Mouse (Mus musculus): ENCODE data around the gene Olfr70. TPM values are rescaled to one million over a fixed set of nuclear protein-coding genes. Genes with fewer than 3 reads are reported as not detected.

Olfr70 gene
- polyA plus RNA-seq, 1 experiment from 2014 or later = not detected

DNA sequence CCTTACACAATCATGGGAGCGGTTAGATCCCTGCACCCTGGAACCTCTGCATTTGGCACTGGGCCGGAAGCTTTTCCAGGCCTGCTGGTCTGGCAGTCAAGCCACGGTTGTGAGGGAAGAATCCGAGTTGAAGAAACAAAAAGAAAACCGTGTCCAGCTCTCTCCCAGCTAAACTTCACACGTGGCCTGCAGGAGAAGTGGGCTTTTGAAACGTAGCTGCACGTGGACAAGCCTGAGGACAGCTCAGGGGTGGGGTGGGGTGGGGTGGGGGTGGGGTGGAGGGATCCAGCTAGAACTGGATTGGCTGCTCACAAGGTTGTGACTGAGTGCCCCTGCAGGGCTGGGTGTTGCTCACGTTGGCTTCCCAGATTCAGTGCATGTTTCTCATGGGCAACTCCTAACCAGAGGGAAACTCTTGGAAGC is 5.3 kb downstream of the Olfr70 start:
- no peak overlapping the region for H3K9ac ChIP-seq (ENCODE audit: low read depth, low read length)
- no peaks in the 10 kb centered on the region for H3K36me3 ChIP-seq (ENCODE audit: control insufficient read depth, insufficient read depth, low read length)
- no peaks in the 10 kb centered on the region for H3K27me3 ChIP-seq (ENCODE audit: control insufficient read depth, insufficient read depth, low read length)
- no peak for DNase-seq (ENCODE audit: low spot score)
- H3K4me3 ChIP-seq (ENCODE audit: low read depth, low read length) = no peak overlapping the region
- H3K4me1 ChIP-seq (replicated peaks; ENCODE audit: control insufficient read depth, insufficient read depth, low read length) = no peaks in the 10 kb centered on the region
- H3K4me2 ChIP-seq (replicated peaks; ENCODE audit: low read depth, low read length) = no peak overlapping the region
- 38% methylated on average over 9 of the region's 9 CpGs for WGBS
- no peak overlapping the region for H3K27ac ChIP-seq (ENCODE audit: low read depth, low read length)
- H3K9me3 ChIP-seq (ENCODE audit: control insufficient read depth, low read length) = no peaks in the 10 kb centered on the region
- ATAC-seq (ENCODE audit: low FRiP score) = no peak

- H3K27ac ChIP-seq (ENCODE audit: low read depth, low read length) = no peak overlapping the region
- no peak overlapping the region for H3K9ac ChIP-seq (ENCODE audit: low read depth, low read length)
- no peak overlapping the region for H3K4me2 ChIP-seq (replicated peaks; ENCODE audit: low read depth, low read length)
- no peaks in the 10 kb centered on the region for H3K9me3 ChIP-seq (ENCODE audit: control insufficient read depth, low read length)
- no peaks in the 10 kb centered on the region for H3K4me1 ChIP-seq (replicated peaks; ENCODE audit: control insufficient read depth, insufficient read depth, low read length)
- no peak for ATAC-seq (ENCODE audit: low FRiP score)
- DNase-seq (ENCODE audit: low spot score) = no peak
- H3K4me3 ChIP-seq (ENCODE audit: low read depth, low read length) = no peak overlapping the region
- H3K27me3 ChIP-seq (ENCODE audit: control insufficient read depth, insufficient read depth, low read length) = no peaks in the 10 kb centered on the region
- 94% methylated on average over 1 of the region's 1 CpGs for WGBS
- H3K36me3 ChIP-seq (ENCODE audit: control insufficient read depth, insufficient read depth, low read length) = no peaks in the 10 kb centered on the region
Observed at GRCm38 (mm10) chr4:43694439-43695248, 6.0 kb downstream of the Olfr70 start.

DNA sequence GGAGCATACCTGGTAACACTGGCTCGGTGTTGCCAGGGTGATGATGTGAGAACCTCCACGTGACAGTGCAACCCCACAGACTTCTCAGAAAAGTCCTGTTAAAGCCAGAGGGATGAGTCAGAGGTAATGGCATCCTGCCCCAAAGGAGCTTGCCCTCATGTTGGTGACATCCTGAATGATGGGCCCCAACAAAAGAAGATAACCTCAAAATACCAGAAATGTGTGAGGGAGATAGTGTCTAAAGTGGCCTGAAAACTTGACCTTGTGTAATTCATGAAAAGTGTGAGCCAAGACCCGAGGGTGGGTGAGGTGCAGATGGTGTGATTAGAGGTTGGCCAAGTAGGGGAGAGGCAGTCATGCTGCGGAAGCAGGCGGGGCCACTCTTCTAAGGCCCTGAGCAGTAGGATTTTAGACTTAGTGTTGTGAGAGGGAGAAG is 6.8 kb downstream of the Olfr70 start:
- no peaks in the 10 kb centered on the region for H3K4me1 ChIP-seq (replicated peaks; ENCODE audit: control insufficient read depth, insufficient read depth, low read length)
- no peak for DNase-seq (ENCODE audit: low spot score)
- no peak overlapping the region for H3K9ac ChIP-seq (ENCODE audit: low read depth, low read length)
- no peaks in the 10 kb centered on the region for H3K36me3 ChIP-seq (ENCODE audit: control insufficient read depth, insufficient read depth, low read length)
- no peak overlapping the region for H3K4me3 ChIP-seq (ENCODE audit: low read depth, low read length)
- WGBS = 86% methylated on average over 5 of the region's 5 CpGs
- no peak overlapping the region for H3K27ac ChIP-seq (ENCODE audit: low read depth, low read length)
- no peaks in the 10 kb centered on the region for H3K27me3 ChIP-seq (ENCODE audit: control insufficient read depth, insufficient read depth, low read length)
- no peaks in the 10 kb centered on the region for H3K9me3 ChIP-seq (ENCODE audit: control insufficient read depth, low read length)
- no peak for ATAC-seq (ENCODE audit: low FRiP score)
- H3K4me2 ChIP-seq (replicated peaks; ENCODE audit: low read depth, low read length) = no peak overlapping the region

DNA sequence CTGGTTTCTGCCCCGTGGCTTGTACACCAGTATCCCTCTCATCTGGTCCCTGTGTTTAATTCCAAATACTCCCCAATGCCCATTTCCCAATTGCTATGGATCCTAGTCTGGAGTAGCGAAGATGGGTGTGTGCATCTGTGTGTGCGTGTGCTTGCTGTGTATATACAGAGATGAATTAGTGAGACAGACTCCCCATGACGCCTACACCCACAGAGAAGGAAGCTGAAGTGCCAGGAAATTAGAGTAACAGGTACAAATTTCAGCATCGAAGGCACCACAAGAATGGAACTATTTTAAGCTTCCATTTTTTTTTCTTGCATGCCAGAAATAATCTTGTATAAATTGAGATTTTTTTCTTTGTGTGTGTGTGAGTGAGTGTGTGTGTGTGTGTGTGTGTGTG is 9.6 kb downstream of the Olfr70 start:
- H3K36me3 ChIP-seq (ENCODE audit: control insufficient read depth, insufficient read depth, low read length) = no peaks in the 10 kb centered on the region
- no peak overlapping the region for H3K27ac ChIP-seq (ENCODE audit: low read depth, low read length)
- H3K4me1 ChIP-seq (replicated peaks; ENCODE audit: control insufficient read depth, insufficient read depth, low read length) = no peaks in the 10 kb centered on the region
- no peaks in the 10 kb centered on the region for H3K27me3 ChIP-seq (ENCODE audit: control insufficient read depth, insufficient read depth, low read length)
- ATAC-seq (ENCODE audit: low FRiP score) (no peak), DNase-seq (ENCODE audit: low spot score) (no peak)
- no peak overlapping the region for H3K4me3 ChIP-seq (ENCODE audit: low read depth, low read length)
- no peak overlapping the region for H3K4me2 ChIP-seq (replicated peaks; ENCODE audit: low read depth, low read length)
- 82% methylated on average over 5 of the region's 5 CpGs for WGBS
- H3K9me3 ChIP-seq (ENCODE audit: control insufficient read depth, low read length) = no peaks in the 10 kb centered on the region
- H3K9ac ChIP-seq (ENCODE audit: low read depth, low read length) = no peak overlapping the region

GRCm38 (mm10) chr4:43690021-43690420 is 10.6 kb downstream of the Olfr70 start:
- H3K4me2 ChIP-seq (replicated peaks; ENCODE audit: low read depth, low read length) = no peak overlapping the region
- no peak overlapping the region for H3K27ac ChIP-seq (ENCODE audit: low read depth, low read length)
- H3K36me3 ChIP-seq (ENCODE audit: control insufficient read depth, insufficient read depth, low read length) = no peaks in the 10 kb centered on the region
- ATAC-seq (ENCODE audit: low FRiP score) = no peak
- no peak overlapping the region for H3K4me3 ChIP-seq (ENCODE audit: low read depth, low read length)
- no peaks in the 10 kb centered on the region for H3K4me1 ChIP-seq (replicated peaks; ENCODE audit: control insufficient read depth, insufficient read depth, low read length)
- no peaks in the 10 kb centered on the region for H3K27me3 ChIP-seq (ENCODE audit: control insufficient read depth, insufficient read depth, low read length)
- no peak overlapping the region for H3K9ac ChIP-seq (ENCODE audit: low read depth, low read length)
- WGBS = 94% methylated on average over 17 of the region's 17 CpGs
- H3K9me3 ChIP-seq (ENCODE audit: control insufficient read depth, low read length) = no peaks in the 10 kb centered on the region
- no peak for DNase-seq (ENCODE audit: low spot score)

DNA sequence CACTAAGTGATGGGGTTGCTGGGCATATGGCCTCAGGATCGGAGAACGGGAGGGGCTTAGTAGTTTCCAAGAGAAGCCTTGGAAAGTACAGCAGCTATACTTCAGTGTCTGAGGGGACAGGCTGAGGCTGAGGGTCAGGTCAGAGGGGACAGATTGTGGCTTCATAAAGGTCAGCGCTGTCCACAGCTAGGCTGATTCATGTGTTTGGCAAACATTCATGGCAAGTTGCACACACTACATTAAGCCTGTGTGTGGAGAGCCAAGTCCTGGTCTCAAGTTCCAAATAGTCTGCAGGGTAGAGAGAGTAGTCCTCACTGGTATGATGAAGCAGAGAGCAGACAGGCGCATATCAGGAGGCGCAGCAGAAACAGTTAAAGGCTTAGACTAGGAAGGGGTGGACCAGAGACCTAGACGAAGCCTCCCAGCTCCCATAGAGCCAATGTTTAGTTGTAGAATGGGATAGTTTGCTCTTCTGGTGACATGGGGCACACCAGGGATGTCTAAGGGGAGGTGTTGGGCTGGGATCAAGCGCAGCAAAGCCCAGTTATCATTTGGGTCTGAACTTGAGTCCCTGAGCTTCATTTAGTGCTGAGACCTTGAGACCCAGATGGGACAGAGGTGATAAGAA is 21.1 kb downstream of the Olfr70 start:
- DNase-seq (ENCODE audit: low spot score) = no peak

GRCm38 (mm10) chr4:43678541-43678940 is 22.1 kb downstream of the Olfr70 start:
- H3K27me3 ChIP-seq (ENCODE audit: control insufficient read depth, insufficient read depth, low read length) = no peaks in the 10 kb centered on the region
- no peaks in the 10 kb centered on the region for H3K4me1 ChIP-seq (replicated peaks; ENCODE audit: control insufficient read depth, insufficient read depth, low read length)
- H3K4me3 ChIP-seq (ENCODE audit: low read depth, low read length) = no peak overlapping the region
- H3K9me3 ChIP-seq (ENCODE audit: control insufficient read depth, low read length) = no peaks in the 10 kb centered on the region
- no peak overlapping the region for H3K4me2 ChIP-seq (replicated peaks; ENCODE audit: low read depth, low read length)
- no peak for ATAC-seq (ENCODE audit: low FRiP score)
- H3K36me3 ChIP-seq (ENCODE audit: control insufficient read depth, insufficient read depth, low read length) = no peaks in the 10 kb centered on the region
- WGBS = 86% methylated on average over 6 of the region's 6 CpGs
- no peak overlapping the region for H3K27ac ChIP-seq (ENCODE audit: low read depth, low read length)
- H3K9ac ChIP-seq (ENCODE audit: low read depth, low read length) = no peak overlapping the region
- DNase-seq (ENCODE audit: low spot score) = no peak

More for the DNA sequence above, 21.1 kb downstream of the Olfr70 start:
- no peak overlapping the region for H3K4me2 ChIP-seq (replicated peaks; ENCODE audit: low read depth, low read length)
- no peaks in the 10 kb centered on the region for H3K9me3 ChIP-seq (ENCODE audit: control insufficient read depth, low read length)
- no peak overlapping the region for H3K9ac ChIP-seq (ENCODE audit: low read depth, low read length)
- H3K4me1 ChIP-seq (replicated peaks; ENCODE audit: control insufficient read depth, insufficient read depth, low read length) = no peaks in the 10 kb centered on the region
- ATAC-seq (ENCODE audit: low FRiP score) = no peak
- H3K4me3 ChIP-seq (ENCODE audit: low read depth, low read length) = no peak overlapping the region
- H3K27me3 ChIP-seq (ENCODE audit: control insufficient read depth, insufficient read depth, low read length) = no peaks in the 10 kb centered on the region
- 90% methylated on average over 7 of the region's 7 CpGs for WGBS
- no peaks in the 10 kb centered on the region for H3K36me3 ChIP-seq (ENCODE audit: control insufficient read depth, insufficient read depth, low read length)
- H3K27ac ChIP-seq (ENCODE audit: low read depth, low read length) = no peak overlapping the region

DNA sequence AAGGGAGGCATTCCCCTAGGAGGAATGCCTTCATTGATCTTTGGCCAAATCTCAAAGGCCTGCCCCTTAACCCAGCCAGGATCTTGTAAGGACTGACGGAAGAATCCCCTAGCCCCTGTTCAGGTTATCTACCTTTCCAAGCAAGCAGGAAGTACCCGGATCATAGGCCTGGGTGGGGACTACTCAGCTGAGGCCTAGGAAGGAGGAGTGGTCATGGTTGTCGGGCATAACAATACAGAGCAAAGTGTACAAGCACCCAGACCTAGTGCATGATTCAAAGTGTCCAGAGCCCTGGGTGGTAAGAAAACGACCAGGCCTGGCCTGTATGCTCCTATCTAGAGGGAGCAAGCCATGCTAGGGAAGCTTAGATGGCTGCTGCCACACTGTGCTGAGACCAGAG is 25.0 kb downstream of the Olfr70 start:
- Histone ChIP-seq H3K4me2 (replicated peaks; ENCODE audit: low read depth, low read length) (no peak overlapping the region), H3K4me3 (ENCODE audit: low read depth, low read length) (no peak overlapping the region), H3K27ac (ENCODE audit: low read depth, low read length) (no peak overlapping the region), H3K9ac (ENCODE audit: low read depth, low read length) (no peak overlapping the region), H3K27me3 (ENCODE audit: control insufficient read depth, insufficient read depth, low read length) (no peaks in the 10 kb centered on the region), H3K9me3 (ENCODE audit: control insufficient read depth, low read length) (no peaks in the 10 kb centered on the region), H3K4me1 (replicated peaks; ENCODE audit: control insufficient read depth, insufficient read depth, low read length) (no peaks in the 10 kb centered on the region), H3K36me3 (ENCODE audit: control insufficient read depth, insufficient read depth, low read length) (no peaks in the 10 kb centered on the region)
- no peak for ATAC-seq (ENCODE audit: low FRiP score)
- WGBS = 82% methylated on average over 4 of the region's 4 CpGs
- DNase-seq (ENCODE audit: low spot score) = no peak

GRCm38 (mm10) chr4:43674974-43675373 is 25.6 kb downstream of the Olfr70 start:
- DNase-seq (ENCODE audit: low spot score) (no peak), ATAC-seq (ENCODE audit: low FRiP score) (no peak)
- Histone ChIP-seq H3K36me3 (ENCODE audit: control insufficient read depth, insufficient read depth, low read length) (no peaks in the 10 kb centered on the region), H3K27me3 (ENCODE audit: control insufficient read depth, insufficient read depth, low read length) (no peaks in the 10 kb centered on the region), H3K4me3 (ENCODE audit: low read depth, low read length) (no peak overlapping the region), H3K27ac (ENCODE audit: low read depth, low read length) (no peak overlapping the region), H3K4me2 (replicated peaks; ENCODE audit: low read depth, low read length) (no peak overlapping the region), H3K4me1 (replicated peaks; ENCODE audit: control insufficient read depth, insufficient read depth, low read length) (no peaks in the 10 kb centered on the region), H3K9ac (ENCODE audit: low read depth, low read length) (no peak overlapping the region), H3K9me3 (ENCODE audit: control insufficient read depth, low read length) (no peaks in the 10 kb centered on the region)
- 74% methylated on average over 5 of the region's 5 CpGs for WGBS

Data from hindbrain, embryonic 11.5 days (tissue).